Mouse (Mus musculus) embryonic facial prominence, embryonic 13.5 days (tissue): ENCODE measurements around the gene Fbxl12. TPM values are rescaled to one million over a fixed set of nuclear protein-coding genes. Genes with fewer than 3 reads are reported as not detected.
"Not testable (repeated sequence)": the region's sequence is repeated elsewhere in the genome, so short reads cannot be mapped to it uniquely, and the experiment has no call there.

Experiments
- ATAC-seq: fragments of 200-750 bp; cut with Nextera tagmentation; 2 replicates; pipeline ENCODE4 v1.8.0; 2017; ENCODE audit warnings: low read depth; ENCODE audit not compliant: insufficient number of reproducible peaks, insufficient read depth, low FRiP score, low TSS enrichment
- H3K27ac ChIP-seq: fragments of 300-500 bp; sonication (generic); 2 replicates; pipeline ENCODE4 v1.5.1; 2015; ENCODE audit warnings: moderate library complexity, mild to moderate bottlenecking, inconsistent platforms
- H3K27me3 ChIP-seq: fragments of 300-500 bp; sonication (generic); 2 replicates; pipeline ENCODE4 v1.6.1; 2015; ENCODE audit warnings: mild to moderate bottlenecking, inconsistent platforms
- H3K36me3 ChIP-seq: fragments of 300-500 bp; sonication (generic); 2 replicates; pipeline ENCODE4 v1.6.1; 2015; ENCODE audit warnings: mild to moderate bottlenecking, inconsistent platforms
- H3K4me1 ChIP-seq: fragments of 300-500 bp; sonication (generic); 2 replicates; pipeline ENCODE4 v1.6.1; 2015; ENCODE audit warnings: inconsistent platforms
- H3K4me2 ChIP-seq: fragments of 300-500 bp; sonication (generic); 2 replicates; pipeline ENCODE4 v1.6.1; 2015; ENCODE audit warnings: moderate library complexity, mild to moderate bottlenecking, inconsistent platforms
- H3K4me3 ChIP-seq: fragments of 300-500 bp; sonication (generic); 2 replicates; pipeline ENCODE4 v1.5.1; 2015; ENCODE audit warnings: mild to moderate bottlenecking, inconsistent platforms
- H3K9ac ChIP-seq: fragments of 300-500 bp; sonication (generic); 2 replicates; pipeline ENCODE4 v1.6.1; 2015; ENCODE audit warnings: mild to moderate bottlenecking, inconsistent platforms
- H3K9me3 ChIP-seq: fragments of 300-500 bp; sonication (generic); 2 replicates; pipeline ENCODE4 v1.6.1; 2016; ENCODE audit warnings: inconsistent platforms
- WGBS: fragments of 180-500 bp; shearing (Covaris S2); methylation state at CpG from one replicate; pipeline ENCODE4 v1.1.7; 2015; ENCODE audit warnings: mixed read lengths; 5-methylcytosine and 5-hydroxymethylcytosine counted together
- polyA plus RNA-seq: library from polyadenylated mRNA; unstranded; fragments of >200 nt; fragmentation: Nextera tagmentation; extraction: Ambion mirVana; gene quantifications from 2 replicates; pipeline ENCODE4 v1.2.1, GENCODE M21; 2015

Fbxl12 gene
- polyA plus RNA-seq: 15.5 and 17.7 TPM in 2 replicates

GRCm38 (mm10) chr9:20644360-20645081 lies at the start of gene Fbxl12:
Gene Fbxl12, minus strand, starts transcription at chr9:20644767.
- H3K4me1 ChIP-seq: peaks cover 28% of the 10 kb centered on the region
- H3K27ac ChIP-seq: peak within 1 kb of the TSS; percentile 95
- peak within 1 kb of the TSS; percentile 70 for H3K4me3 ChIP-seq
- H3K4me2 ChIP-seq: peak within 1 kb of the TSS; percentile 96
- peaks cover 35% of the 10 kb centered on the region for H3K36me3 ChIP-seq
- WGBS: under 1% methylated on average over 43 of the region's 43 CpGs
- no peak for ATAC-seq
- no peaks in the 10 kb centered on the region for H3K27me3 ChIP-seq
- H3K9ac ChIP-seq: peak within 1 kb of the TSS; percentile 91
- H3K9me3 ChIP-seq: no peaks in the 10 kb centered on the region

GRCm38 (mm10) chr9:20692863-20693262 lies 48.3 kb upstream of the Fbxl12 start:
- Histone ChIP-seq H3K27ac (no peak overlapping the region), H3K9ac (no peak overlapping the region), H3K4me1 (peaks cover 8% of the 10 kb centered on the region), H3K4me3 (no peak overlapping the region), H3K36me3 (no peaks in the 10 kb centered on the region), H3K4me2 (no peak overlapping the region), H3K9me3 (no peaks in the 10 kb centered on the region), H3K27me3 (peaks cover 37% of the 10 kb centered on the region)
- ATAC-seq: no peak
- 81% methylated on average over 3 of the region's 3 CpGs for WGBS

DNA sequence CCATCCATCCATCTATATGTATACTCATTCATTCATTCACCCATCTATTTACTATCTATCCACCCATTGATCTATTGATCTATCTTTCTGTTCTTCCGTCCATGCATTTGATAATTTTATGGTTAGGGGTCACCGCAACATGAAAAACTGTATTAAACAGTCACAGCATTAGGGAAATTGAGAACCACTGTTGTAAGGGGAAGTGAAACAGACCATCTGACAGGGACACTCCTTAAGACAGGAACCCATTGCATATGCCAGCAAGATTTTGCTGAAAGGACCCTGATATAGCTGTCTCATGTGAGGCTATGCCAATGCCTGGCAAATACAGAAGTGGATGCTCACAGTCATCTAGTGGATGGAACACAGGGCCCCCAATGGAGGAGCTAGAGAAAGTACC lies 45.9 kb upstream of the Fbxl12 start:
- H3K4me2 ChIP-seq, H3K9me3 ChIP-seq, H3K36me3 ChIP-seq, H3K4me3 ChIP-seq, H3K27ac ChIP-seq, H3K4me1 ChIP-seq, ATAC-seq, H3K9ac ChIP-seq: not testable (repeated sequence)
- 83% methylated on average over 2 of the region's 2 CpGs for WGBS
- peaks cover 20% of the 10 kb centered on the region for H3K27me3 ChIP-seq

DNA sequence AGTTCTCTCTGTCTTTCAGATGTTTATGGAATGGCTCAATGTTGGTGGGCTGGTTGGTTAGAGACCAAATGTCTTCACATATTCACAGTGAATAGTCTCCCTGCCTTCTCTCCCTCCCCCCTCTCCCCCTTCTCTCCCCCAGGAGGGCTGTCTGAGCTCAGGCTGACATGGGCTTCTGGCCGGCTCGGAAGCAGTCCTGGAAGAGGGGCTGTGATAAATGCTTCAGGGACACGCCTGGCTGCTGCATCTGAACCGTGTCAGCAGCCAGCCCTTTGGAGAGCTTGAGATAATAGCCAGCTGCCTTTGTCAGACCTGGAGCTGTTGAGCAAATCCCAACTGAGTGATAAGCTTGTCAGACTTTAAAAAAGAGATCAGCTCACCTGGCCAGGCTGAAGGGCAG lies 45.3 kb upstream of the Fbxl12 start:
- no peaks in the 10 kb centered on the region for H3K9me3 ChIP-seq
- WGBS: 4% methylated on average over 4 of the region's 4 CpGs
- peaks cover 6% of the 10 kb centered on the region for H3K4me1 ChIP-seq
- H3K27ac ChIP-seq: no peak overlapping the region
- no peak overlapping the region for H3K9ac ChIP-seq
- H3K4me3 ChIP-seq: no peak overlapping the region
- H3K4me2 ChIP-seq: no peak overlapping the region
- peaks cover 15% of the 10 kb centered on the region for H3K27me3 ChIP-seq
- no peaks in the 10 kb centered on the region for H3K36me3 ChIP-seq
- ATAC-seq: no peak

GRCm38 (mm10) chr9:20689403-20689802 lies 44.8 kb upstream of the Fbxl12 start:
- Histone ChIP-seq H3K4me1 (peaks cover 1% of the 10 kb centered on the region; the same call in 1 of the 2 replicates), H3K4me2 (no peak overlapping the region), H3K9me3 (no peaks in the 10 kb centered on the region), H3K36me3 (no peaks in the 10 kb centered on the region), H3K9ac (no peak overlapping the region), H3K27me3 (peaks cover 10% of the 10 kb centered on the region), H3K4me3 (no peak overlapping the region), H3K27ac (no peak overlapping the region)
- 44% methylated on average over 1 of the region's 1 CpGs for WGBS
- ATAC-seq: no peak

- no peaks in the 10 kb centered on the region for H3K36me3 ChIP-seq
- WGBS: 55% methylated on average over 17 of the region's 17 CpGs
- H3K27me3 ChIP-seq: no peaks in the 10 kb centered on the region; the same call in 1 of the 2 replicates
- H3K4me3 ChIP-seq: no peak overlapping the region
- H3K9me3 ChIP-seq: no peaks in the 10 kb centered on the region
- H3K4me1 ChIP-seq: peaks cover 6% of the 10 kb centered on the region; the same call in 1 of the 2 replicates
- no peak overlapping the region for H3K27ac ChIP-seq
- no peak overlapping the region for H3K4me2 ChIP-seq
- H3K9ac ChIP-seq: no peak overlapping the region
- ATAC-seq: no peak
Measured at GRCm38 (mm10) chr9:20685081-20685861, 40.7 kb upstream of the Fbxl12 start.

GRCm38 (mm10) chr9:20682389-20682722 lies 37.8 kb upstream of the Fbxl12 start:
- H3K4me1 ChIP-seq: peaks cover 10% of the 10 kb centered on the region; the same call in 1 of the 2 replicates
- no peaks in the 10 kb centered on the region for H3K9me3 ChIP-seq
- H3K36me3 ChIP-seq: no peaks in the 10 kb centered on the region
- no peak overlapping the region for H3K4me3 ChIP-seq
- H3K27me3 ChIP-seq: no peaks in the 10 kb centered on the region; the same call in 1 of the 2 replicates
- 28% methylated on average over 2 of the region's 2 CpGs for WGBS
- no peak overlapping the region for H3K4me2 ChIP-seq
- H3K9ac ChIP-seq: no peak overlapping the region
- H3K27ac ChIP-seq: 0 out of 2 replicates have a peak overlapping the region, but pooled peaks have one; percentile 33
- ATAC-seq: peak; percentile 63; the same call in 1 of the 2 replicates

- Histone ChIP-seq H3K9me3 (no peaks in the 10 kb centered on the region), H3K27ac (peak overlapping the region; percentile 33; the same call in 1 of the 2 replicates), H3K4me3 (no peak overlapping the region), H3K27me3 (no peaks in the 10 kb centered on the region; the same call in 1 of the 2 replicates), H3K9ac (no peak overlapping the region), H3K4me2 (no peak overlapping the region), H3K4me1 (peaks cover 10% of the 10 kb centered on the region; the same call in 1 of the 2 replicates), H3K36me3 (no peaks in the 10 kb centered on the region)
- ATAC-seq: peak; percentile 62
- 44% methylated on average over 7 of the region's 7 CpGs for WGBS
Measured at GRCm38 (mm10) chr9:20681546-20682388, 37.2 kb upstream of the Fbxl12 start.

DNA sequence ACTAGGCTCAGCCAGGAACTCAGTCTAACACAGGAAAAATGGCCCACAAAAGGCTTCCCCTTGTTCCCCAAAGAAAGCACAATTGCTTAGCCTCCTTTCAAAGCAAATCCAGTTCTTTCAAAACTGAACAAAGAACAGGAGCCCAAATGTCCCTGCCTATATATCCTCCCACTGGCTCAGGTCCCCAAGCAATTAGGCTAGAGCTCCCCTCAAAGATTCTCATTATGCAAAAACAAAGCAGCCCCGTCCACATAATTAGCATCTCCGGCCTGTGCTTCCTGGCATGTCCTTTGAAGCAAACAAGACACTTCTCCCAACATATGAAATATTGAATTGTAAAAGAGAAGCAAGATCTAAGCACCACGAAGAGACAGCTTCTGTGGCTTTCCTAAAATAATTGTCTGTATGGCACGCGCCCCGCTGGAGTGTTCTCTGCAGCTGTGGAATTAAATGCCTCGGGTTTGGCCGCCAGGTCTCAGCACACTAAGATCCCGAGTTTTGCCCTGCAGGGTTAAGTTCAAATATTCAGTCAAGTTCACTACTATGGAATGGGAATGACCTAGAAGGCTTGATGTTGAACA lies 35.9 kb upstream of the Fbxl12 start:
- Histone ChIP-seq H3K27ac (no peak overlapping the region), H3K27me3 (no peaks in the 10 kb centered on the region), H3K9me3 (no peaks in the 10 kb centered on the region), H3K4me2 (no peak overlapping the region), H3K9ac (no peak overlapping the region), H3K36me3 (no peaks in the 10 kb centered on the region), H3K4me1 (peaks cover 10% of the 10 kb centered on the region; the same call in 1 of the 2 replicates), H3K4me3 (no peak overlapping the region)
- ATAC-seq: no peak
- 66% methylated on average over 9 of the region's 9 CpGs for WGBS

DNA sequence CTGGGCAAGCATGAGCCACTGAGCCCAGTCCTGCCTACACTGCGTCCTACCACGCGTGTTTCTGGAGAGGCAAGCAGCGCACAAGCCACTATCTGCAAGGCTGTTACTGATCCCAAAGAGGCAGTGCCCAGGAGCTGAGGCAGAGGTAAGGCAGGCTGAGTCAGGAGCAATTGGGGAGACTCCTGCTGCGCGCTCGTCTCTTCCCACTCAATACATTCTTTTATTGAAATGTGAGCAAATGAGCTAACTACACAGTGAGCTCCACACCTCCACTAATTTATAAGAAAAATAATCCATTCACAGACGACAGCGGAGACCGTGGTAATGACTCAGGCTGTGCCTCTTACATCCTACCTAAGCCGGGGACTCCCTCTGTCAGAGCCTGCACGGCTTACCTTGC lies 33.3 kb upstream of the Fbxl12 start:
- Histone ChIP-seq H3K4me2 (no peak overlapping the region), H3K4me3 (no peak overlapping the region), H3K27ac (no peak overlapping the region), H3K9ac (no peak overlapping the region), H3K4me1 (peaks cover 10% of the 10 kb centered on the region; the same call in 1 of the 2 replicates), H3K9me3 (no peaks in the 10 kb centered on the region), H3K27me3 (no peaks in the 10 kb centered on the region), H3K36me3 (no peaks in the 10 kb centered on the region)
- no peak for ATAC-seq
- 88% methylated on average over 12 of the region's 12 CpGs for WGBS

DNA sequence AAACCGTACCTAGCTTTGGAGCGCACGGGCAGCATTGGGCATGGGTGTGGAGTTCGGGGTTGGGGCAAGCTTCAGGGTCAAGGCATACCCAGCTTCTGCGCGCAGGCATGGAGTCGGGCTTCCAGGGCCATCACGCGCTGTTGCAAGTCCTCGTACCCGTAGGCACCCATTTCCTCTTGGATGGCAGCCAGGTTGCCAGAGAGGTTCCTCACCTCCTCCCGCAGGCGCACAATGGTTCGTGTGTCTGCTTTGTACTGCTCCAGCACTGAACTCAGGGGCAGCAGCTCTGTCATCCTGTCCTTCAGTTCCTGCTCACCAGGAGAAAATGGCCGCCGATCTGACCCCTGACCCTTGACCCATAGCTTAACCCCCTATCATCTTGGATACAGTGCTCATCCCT lies 27.5 kb upstream of the Fbxl12 start:
- no peaks in the 10 kb centered on the region for H3K9me3 ChIP-seq
- no peak overlapping the region for H3K9ac ChIP-seq
- no peak for ATAC-seq
- no peak overlapping the region for H3K4me3 ChIP-seq
- no peaks in the 10 kb centered on the region for H3K27me3 ChIP-seq
- 82% methylated on average over 16 of the region's 16 CpGs for WGBS
- H3K4me1 ChIP-seq: no peaks in the 10 kb centered on the region
- no peaks in the 10 kb centered on the region for H3K36me3 ChIP-seq
- H3K27ac ChIP-seq: no peak overlapping the region
- H3K4me2 ChIP-seq: no peak overlapping the region
